Mouse (Mus musculus): Measurements from ENCODE around the gene Ifih1.
A peak's percentile ranks its signal among the peaks of the same experiment; 100 is the strongest.

Gene Ifih1

GRCm38 (mm10) chr2:62639869-62640268 lies 6.2 kb downstream of the Ifih1 start:
- no peak for DNase-seq (ENCODE audit: low read depth, low spot score)

- DNase-seq (ENCODE audit: low read depth, low spot score): peak; percentile 62
These were observed 15.6 kb downstream of the Ifih1 start for GRCm38 (mm10) chr2:62630446-62630845.

- DNase-seq (ENCODE audit: low read depth, low spot score): no peak
These were observed 17.7 kb downstream of the Ifih1 start for GRCm38 (mm10) chr2:62628356-62628755.

- DNase-seq (ENCODE audit: low read depth, low spot score): peak; percentile 46
These were observed 18.3 kb downstream of the Ifih1 start for GRCm38 (mm10) chr2:62627728-62628127.

GRCm38 (mm10) chr2:62623024-62623441 lies 23.0 kb downstream of the Ifih1 start:
- no peak for DNase-seq (ENCODE audit: low read depth, low spot score)

- peak; percentile 69 for DNase-seq (ENCODE audit: low read depth, low spot score)
These were observed 26.4 kb downstream of the Ifih1 start for GRCm38 (mm10) chr2:62619679-62620078.

- peak; percentile 83 for DNase-seq (ENCODE audit: low read depth, low spot score)
These were observed 27.1 kb downstream of the Ifih1 start for GRCm38 (mm10) chr2:62618934-62619341.

DNA sequence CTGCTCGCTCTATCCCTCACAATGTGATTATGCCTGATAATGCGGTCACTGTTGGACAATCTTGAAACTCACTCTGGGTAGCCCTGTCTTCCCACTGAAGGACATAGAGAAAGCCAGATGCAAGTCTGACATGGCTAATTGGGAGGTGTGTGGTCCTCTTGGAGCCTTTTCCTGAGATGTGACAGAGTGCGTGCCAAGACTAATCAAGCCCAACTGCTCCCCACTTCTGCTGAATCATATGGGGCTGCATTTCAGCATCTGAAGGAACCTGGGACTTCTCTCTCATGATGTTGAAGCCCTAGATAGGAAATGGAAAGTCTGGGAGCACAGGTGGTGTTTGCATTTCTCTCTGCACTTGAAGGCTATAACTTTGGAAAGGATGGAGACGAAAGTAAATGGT lies 32.9 kb downstream of the Ifih1 start:
- DNase-seq (ENCODE audit: low read depth, low spot score): no peak

GRCm38 (mm10) chr2:62606205-62606604 lies 39.9 kb downstream of the Ifih1 start:
- no peak for DNase-seq (ENCODE audit: low read depth, low spot score)

- no peak for DNase-seq (ENCODE audit: low read depth, low spot score)
These were observed 42.5 kb downstream of the Ifih1 start for GRCm38 (mm10) chr2:62603530-62603929.

DNA sequence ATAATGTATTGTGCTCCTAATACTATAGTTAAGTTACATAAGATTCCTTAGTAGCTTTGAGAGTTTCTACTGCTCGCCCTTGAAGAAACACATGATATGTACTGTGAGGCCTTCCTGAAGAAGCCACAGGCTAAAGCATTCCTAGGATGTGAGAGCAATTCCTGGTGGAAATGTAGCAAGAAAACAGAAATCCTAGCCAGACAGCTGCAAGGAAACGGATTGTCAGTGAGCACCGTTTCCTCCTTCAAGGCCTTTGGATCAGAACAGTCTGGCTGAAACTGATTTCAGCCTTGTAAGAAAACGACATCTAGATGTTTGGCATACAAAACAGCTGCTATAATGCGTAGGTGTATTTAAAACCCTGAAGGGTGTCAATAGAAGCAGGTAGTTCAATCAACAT lies 49.5 kb downstream of the Ifih1 start:
- no peak for DNase-seq (ENCODE audit: low read depth, low spot score)

DNA sequence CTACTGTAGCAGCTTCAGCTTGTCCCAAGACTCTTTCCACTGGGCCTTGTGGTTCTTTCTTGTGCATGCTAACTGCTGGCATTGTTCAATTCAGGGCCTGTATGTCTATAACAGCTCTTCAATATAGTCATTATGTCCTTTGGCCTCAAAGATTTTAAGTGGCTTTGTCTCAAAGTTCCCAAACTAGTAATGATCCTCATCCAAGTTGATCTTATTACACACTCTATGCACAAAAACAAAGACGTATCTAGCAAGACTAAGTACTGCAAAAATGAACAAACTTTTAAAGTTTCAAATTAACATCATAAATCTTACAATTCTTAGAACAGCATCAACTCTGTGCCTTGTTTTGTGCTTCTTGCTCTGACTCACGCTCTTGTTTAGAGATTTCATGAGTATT lies 51.6 kb downstream of the Ifih1 start:
- DNase-seq (ENCODE audit: low read depth, low spot score): no peak

DNA sequence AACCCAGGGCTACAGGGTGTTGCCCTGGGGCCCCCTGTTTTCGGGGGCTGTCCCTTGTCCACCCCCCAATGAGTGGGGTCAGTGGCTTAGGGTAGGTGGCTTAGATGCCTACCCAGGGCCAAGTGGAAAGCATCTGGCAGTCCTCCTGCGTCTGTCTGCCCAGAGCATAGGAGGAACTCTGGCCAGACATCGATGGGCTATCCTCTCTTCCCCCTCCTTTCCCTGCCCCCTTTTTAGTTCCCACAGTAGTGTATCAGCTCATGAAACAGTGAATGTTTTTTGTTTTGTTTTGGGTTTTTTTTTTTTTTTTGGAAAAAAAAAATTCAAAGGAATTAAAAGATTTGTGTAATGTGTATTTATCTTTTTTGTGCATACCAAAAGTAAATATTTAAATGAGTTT lies 54.5 kb downstream of the Ifih1 start:
- no peak for DNase-seq (ENCODE audit: low read depth, low spot score)

- peak; percentile 12 for DNase-seq (ENCODE audit: low read depth, low spot score)
These were observed 56.7 kb downstream of the Ifih1 start for GRCm38 (mm10) chr2:62589333-62589732.

DNA sequence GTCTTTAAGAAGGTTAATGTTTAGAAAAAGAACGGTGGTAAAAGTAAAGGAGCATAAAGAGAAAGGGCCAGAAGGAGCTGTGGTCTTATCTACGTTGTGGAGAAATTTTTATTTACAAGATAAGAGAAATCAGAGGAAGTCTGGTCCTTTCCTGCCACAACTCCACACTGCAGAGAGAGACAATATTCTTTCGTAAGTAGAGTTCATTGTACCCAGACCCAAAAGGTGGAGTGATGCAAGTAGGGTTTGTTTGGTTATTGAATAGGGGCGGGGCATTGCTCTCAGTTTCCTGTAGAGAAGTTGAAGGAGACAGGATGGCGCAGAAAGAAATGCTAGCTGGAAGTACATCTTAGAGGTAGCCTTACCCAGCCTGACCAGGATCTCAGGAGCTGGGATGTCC lies 60.3 kb downstream of the Ifih1 start:
- no peak for DNase-seq (ENCODE audit: low read depth, low spot score)

DNA sequence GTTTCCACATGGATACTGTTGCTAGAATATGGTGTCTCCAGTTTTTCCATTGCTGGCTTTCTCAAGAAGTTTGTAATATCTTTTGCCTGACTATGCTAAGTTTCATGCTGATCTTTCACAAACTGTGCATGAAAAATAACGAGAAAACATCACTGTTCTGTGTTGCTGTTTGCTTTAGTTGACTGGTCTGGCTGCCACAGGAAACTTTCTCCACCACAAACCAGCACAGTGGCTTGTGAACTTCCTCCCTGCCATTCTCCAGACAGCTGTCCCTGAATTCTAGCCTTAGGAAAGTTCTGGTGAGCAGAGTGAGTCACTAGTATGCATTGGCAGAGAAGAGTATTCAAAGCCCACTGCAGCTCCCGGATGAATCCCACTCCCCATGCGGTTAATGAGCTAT lies 71.1 kb downstream of the Ifih1 start:
- DNase-seq (ENCODE audit: low read depth, low spot score): no peak

- no peak for DNase-seq (ENCODE audit: low read depth, low spot score)
These were observed 71.8 kb downstream of the Ifih1 start for GRCm38 (mm10) chr2:62574250-62574649.

DNA sequence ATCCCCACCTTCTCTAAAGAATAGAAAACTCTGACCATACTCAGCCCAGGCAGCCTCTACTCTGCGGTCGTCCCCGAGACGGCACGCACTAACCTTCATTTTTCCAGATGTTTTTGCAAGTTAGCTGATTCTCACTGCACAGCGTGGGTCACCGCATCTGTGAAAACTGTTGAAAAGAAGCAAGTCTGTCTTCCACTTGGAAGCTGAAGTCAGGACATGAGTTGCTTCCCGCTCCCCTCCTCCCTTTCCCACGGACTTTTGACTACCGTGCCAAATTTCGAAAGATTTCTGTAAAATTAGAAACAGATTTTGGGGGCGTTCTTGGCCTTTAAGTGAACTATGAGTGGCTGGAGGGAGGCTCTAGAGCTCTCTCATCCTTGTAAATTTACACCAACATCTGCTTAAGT lies 72.3 kb downstream of the Ifih1 start, which contains the start of gene Fap:
Gene Fap (minus strand): TSS at position 323 of the 407 bp plus-strand sequence.
- DNase-seq (ENCODE audit: low read depth, low spot score): no peak

- no peak for DNase-seq (ENCODE audit: low read depth, low spot score)
These were observed 72.8 kb downstream of the Ifih1 start for GRCm38 (mm10) chr2:62573099-62573752.

DNA sequence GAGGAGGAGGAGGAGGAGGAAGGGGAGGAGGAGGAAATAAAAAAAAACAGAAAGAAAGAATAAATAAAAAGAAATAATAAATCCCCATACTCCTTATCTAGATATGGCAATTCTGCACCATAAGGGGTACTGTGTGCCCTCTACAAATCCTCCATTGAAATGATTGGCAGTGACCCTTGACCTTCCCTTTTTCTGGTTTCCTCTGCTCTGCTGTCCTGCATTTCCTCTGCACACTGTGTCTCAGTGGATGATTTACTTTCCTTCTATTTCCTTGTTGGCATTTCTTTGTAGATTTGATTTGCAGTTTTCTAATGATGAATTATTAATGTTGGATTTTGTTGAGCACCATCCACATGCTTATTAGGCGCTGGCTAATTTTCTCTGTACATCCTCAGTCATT lies 81.4 kb downstream of the Ifih1 start:
- no peak for DNase-seq (ENCODE audit: low read depth, low spot score)

- DNase-seq (ENCODE audit: low read depth, low spot score): no peak
These were observed 83.2 kb downstream of the Ifih1 start for GRCm38 (mm10) chr2:62562661-62563485.

DNA sequence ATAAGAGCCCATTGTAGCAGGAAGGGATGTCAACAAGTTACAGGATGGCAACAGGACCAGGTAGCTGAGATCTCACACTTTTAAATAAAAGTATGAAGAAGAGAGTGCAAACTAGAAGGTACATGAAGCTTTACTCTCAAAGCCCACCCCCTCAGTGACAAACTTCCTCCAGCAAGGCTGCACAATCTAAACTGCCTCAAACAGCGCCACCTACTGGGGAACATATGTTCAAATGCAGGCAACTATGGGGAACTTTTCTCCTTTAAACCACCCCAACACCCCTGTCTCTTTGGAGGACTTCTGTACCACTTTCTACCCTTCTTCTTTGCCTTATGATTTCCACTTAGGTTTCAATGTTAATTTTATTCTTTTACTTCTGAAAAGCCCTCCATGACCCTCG lies 88.6 kb downstream of the Ifih1 start:
- peak; percentile 12 for DNase-seq (ENCODE audit: low read depth, low spot score)

- no peak for DNase-seq (ENCODE audit: low read depth, low spot score)
These were observed 89.7 kb downstream of the Ifih1 start for GRCm38 (mm10) chr2:62556349-62556748.
